Comparison of ENCODE assay signal across 23 mouse cellular contexts in the genomic region with DNA sequence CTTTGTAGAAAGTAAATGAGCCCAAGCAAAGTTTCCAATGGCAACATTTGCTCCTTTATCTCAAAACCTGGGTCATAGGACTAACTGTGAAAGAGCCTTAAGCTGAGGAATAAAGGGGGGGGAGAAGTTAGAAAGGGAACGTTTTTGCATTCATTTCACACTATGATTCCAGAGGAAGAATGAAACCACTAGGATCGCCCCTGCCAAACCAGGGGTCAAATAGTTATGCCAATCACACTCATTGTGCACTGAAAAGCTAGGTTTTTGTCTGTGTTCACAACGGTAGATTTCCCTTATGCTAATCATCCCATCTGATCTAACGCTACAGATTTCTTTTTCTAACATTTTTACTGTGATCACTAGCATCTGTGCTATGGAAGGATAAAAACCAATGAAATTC.
DNase-seq lines count a peak whose midpoint lies in the region; ATAC-seq lines count a peak whose summit lies in the region.
"Had no signal": no experiment of that assay in that cellular context is flagged by ENCODE, and none has a peak within 500 bp of the region (broad histone marks: within the 10 kb centered on the region; RNA-seq: fewer than 3 reads in every experiment).

No protein-coding gene starts in this region.

- peak; percentile 41 for DNase-seq in midbrain, embryonic 10.5 days (ENCODE audit: low spot score)
- peak; percentile 77 for DNase-seq in embryo, embryonic 10.5 days (ENCODE audit: low spot score)
- DNase-seq in cerebellum, postnatal 4 days (ENCODE audit: low spot score in 2 of 2): no peak
- DNase-seq: adrenal gland, postnatal 36 days; B cell, adult 2 months; cerebellum, adult 18-20 months; cerebellum, postnatal 36 days; gastrocnemius, postnatal 36 days; left cerebral cortex, postnatal 4 days; liver; lung, postnatal 10 days; retina, postnatal 1 day; thymus, adult 18-20 months; thymus, postnatal 4 days had no signal

- no peaks in the 10 kb centered on the region for H3K27me3 ChIP-seq in midbrain, embryonic 10.5 days (ENCODE audit: low read depth, poor library complexity, severe bottlenecking)
- H3K27me3 ChIP-seq in midbrain, embryonic 15.5 days (replicated peaks): no peaks in the 10 kb centered on the region
- no peaks in the 10 kb centered on the region for H3K27me3 ChIP-seq in forebrain, embryonic 12.5 days
- H3K27me3 ChIP-seq in midbrain, embryonic 13.5 days: no peaks in the 10 kb centered on the region
- no peaks in the 10 kb centered on the region for H3K27me3 ChIP-seq in intestine, embryonic 16.5 days (replicated peaks; ENCODE audit: control insufficient read depth, insufficient read depth, low read length)
- H3K27me3 ChIP-seq: heart, embryonic 15.5 days; stomach, embryonic 15.5 days had no signal

- no peak overlapping the region for H3K9ac ChIP-seq in midbrain, embryonic 15.5 days
- no peak overlapping the region for H3K9ac ChIP-seq in forebrain, embryonic 12.5 days
- no peak overlapping the region for H3K9ac ChIP-seq in midbrain, embryonic 13.5 days (replicated peaks)
- H3K9ac ChIP-seq in intestine, embryonic 16.5 days (ENCODE audit: low read depth, low read length): no peak overlapping the region
- H3K9ac ChIP-seq: heart, embryonic 15.5 days; stomach, embryonic 15.5 days had no signal

- no peaks in the 10 kb centered on the region for H3K9me3 ChIP-seq in midbrain, embryonic 10.5 days (replicated peaks)
- H3K9me3 ChIP-seq in midbrain, embryonic 15.5 days: no peaks in the 10 kb centered on the region
- H3K9me3 ChIP-seq in forebrain, embryonic 12.5 days: no peaks in the 10 kb centered on the region
- H3K9me3 ChIP-seq in midbrain, embryonic 13.5 days: no peaks in the 10 kb centered on the region
- H3K9me3 ChIP-seq in intestine, embryonic 16.5 days (ENCODE audit: control insufficient read depth, low read length): no peaks in the 10 kb centered on the region
- H3K9me3 ChIP-seq: heart, embryonic 15.5 days; stomach, embryonic 15.5 days had no signal

- no peak overlapping the region for H3K4me2 ChIP-seq in midbrain, embryonic 15.5 days
- no peak overlapping the region for H3K4me2 ChIP-seq in forebrain, embryonic 12.5 days
- no peak overlapping the region for H3K4me2 ChIP-seq in midbrain, embryonic 13.5 days (replicated peaks)
- no peak overlapping the region for H3K4me2 ChIP-seq in intestine, embryonic 16.5 days (ENCODE audit: low read depth, low read length)
- H3K4me2 ChIP-seq: heart, embryonic 15.5 days; stomach, embryonic 15.5 days had no signal

- peaks cover 19% of the 10 kb centered on the region for H3K4me1 ChIP-seq in midbrain, embryonic 10.5 days
- no peaks in the 10 kb centered on the region for H3K4me1 ChIP-seq in midbrain, embryonic 15.5 days
- H3K4me1 ChIP-seq in forebrain, embryonic 12.5 days: peaks cover 3% of the 10 kb centered on the region; the same call in 1 of the 2 replicates
- peaks cover 4% of the 10 kb centered on the region for H3K4me1 ChIP-seq in midbrain, embryonic 13.5 days (replicated peaks)
- no peaks in the 10 kb centered on the region for H3K4me1 ChIP-seq in intestine, embryonic 16.5 days (ENCODE audit: control insufficient read depth, insufficient read depth, low read length)
- H3K4me1 ChIP-seq: heart, embryonic 15.5 days; stomach, embryonic 15.5 days had no signal

- 32% methylated on average over 4 of the region's 4 CpGs for WGBS in midbrain, embryonic 10.5 days
- WGBS in midbrain, embryonic 15.5 days: 7% methylated on average over 4 of the region's 4 CpGs
- WGBS in forebrain, embryonic 12.5 days: 3% methylated on average over 4 of the region's 4 CpGs
- WGBS in midbrain, embryonic 13.5 days: 14% methylated on average over 4 of the region's 4 CpGs
- WGBS in intestine, embryonic 16.5 days: 75% methylated on average over 4 of the region's 4 CpGs

- no peak; the same call in 1 of the 2 replicates for ATAC-seq in midbrain, embryonic 15.5 days (replicated peaks)
- ATAC-seq in forebrain, embryonic 12.5 days (ENCODE audit: low FRiP score): peak; percentile 58; the same call in 1 of the 2 replicates
- peak; percentile 55; the same call in 1 of the 2 replicates for ATAC-seq in midbrain, embryonic 13.5 days
- ATAC-seq in intestine, embryonic 16.5 days: no peak
- ATAC-seq: intestine, postnatal 0 days had no signal

- no peaks in the 10 kb centered on the region for H3K36me3 ChIP-seq in midbrain, embryonic 10.5 days
- no peaks in the 10 kb centered on the region for H3K36me3 ChIP-seq in midbrain, embryonic 15.5 days (replicated peaks)
- no peaks in the 10 kb centered on the region for H3K36me3 ChIP-seq in forebrain, embryonic 12.5 days (replicated peaks)
- no peaks in the 10 kb centered on the region for H3K36me3 ChIP-seq in midbrain, embryonic 13.5 days
- H3K36me3 ChIP-seq in intestine, embryonic 16.5 days (ENCODE audit: control insufficient read depth, insufficient read depth, low read length): no peaks in the 10 kb centered on the region
- H3K36me3 ChIP-seq: heart, embryonic 15.5 days; stomach, embryonic 15.5 days had no signal

- peak overlapping the region; percentile 55 for H3K27ac ChIP-seq in midbrain, embryonic 10.5 days (replicated peaks)
- no peak overlapping the region for H3K27ac ChIP-seq in midbrain, embryonic 15.5 days
- H3K27ac ChIP-seq in forebrain, embryonic 12.5 days: no peak overlapping the region
- no peak overlapping the region for H3K27ac ChIP-seq in midbrain, embryonic 13.5 days
- no peak overlapping the region for H3K27ac ChIP-seq in intestine, embryonic 16.5 days (ENCODE audit: low read length)
- H3K27ac ChIP-seq: heart, embryonic 15.5 days; kidney, postnatal 0 days; stomach, embryonic 15.5 days had no signal

- H3K4me3 ChIP-seq in midbrain, embryonic 10.5 days: no peak overlapping the region
- no peak overlapping the region for H3K4me3 ChIP-seq in midbrain, embryonic 15.5 days
- no peak overlapping the region for H3K4me3 ChIP-seq in forebrain, embryonic 12.5 days (replicated peaks)
- H3K4me3 ChIP-seq in midbrain, embryonic 13.5 days (replicated peaks): no peak overlapping the region
- H3K4me3 ChIP-seq in intestine, embryonic 16.5 days (ENCODE audit: low read length): no peak overlapping the region
- H3K4me3 ChIP-seq: heart, embryonic 15.5 days; myocyte; stomach, embryonic 15.5 days had no signal

Comparison
In these comparisons a context has a peak if more than half of its experiments do, and no peak if none do; other contexts are left out.
1. ATAC-seq: peak in forebrain, embryonic 12.5 days (single experiment) and midbrain, embryonic 13.5 days (single experiment); none in midbrain, embryonic 15.5 days (single experiment) and intestine, embryonic 16.5 days (single experiment).
2. DNase-seq: peak in midbrain, embryonic 10.5 days (single experiment) and embryo, embryonic 10.5 days (single experiment); none in cerebellum, postnatal 4 days (0 of 2).